Mouse (Mus musculus) C2C12 (cell line): ENCODE data around the gene Atp5s. TPM values are rescaled to one million over a fixed set of nuclear protein-coding genes. Genes with fewer than 3 reads are reported as not detected.

Experiments
- H3K27me3 ChIP-seq: one replicate; pipeline ENCODE4 v1.6.1; 2011; ENCODE audit not compliant: control insufficient read depth, insufficient read depth, insufficient read length
- H3K36me3 ChIP-seq: one replicate; pipeline ENCODE4 v1.6.1; 2011; ENCODE audit not compliant: control insufficient read depth, insufficient read depth
- H3K4me3 ChIP-seq: one replicate; pipeline ENCODE4 v1.5.1; 2011; ENCODE audit warnings: mild to moderate bottlenecking, control low read depth; ENCODE audit not compliant: poor library complexity, insufficient read depth, severe bottlenecking
- H3K79me2 ChIP-seq: one replicate; pipeline ENCODE4 v1.6.1; 2011; ENCODE audit not compliant: control insufficient read depth, insufficient read depth
- H3K79me3 ChIP-seq: one replicate; pipeline ENCODE4 v1.6.1; 2011; ENCODE audit warnings: low read depth, control low read depth
- H3ac ChIP-seq: one replicate; pipeline ENCODE3; 2011; ENCODE audit warnings: low read depth; ENCODE audit not compliant: control insufficient read depth, insufficient read length
- CEBPB ChIP-seq: IDR thresholded peaks from one replicate; pipeline ENCODE4 v1.6.1; 2011; ENCODE audit warnings: low read depth, mild to moderate bottlenecking, control low read depth, moderate library complexity
- CTCF ChIP-seq: IDR thresholded peaks from one replicate; pipeline ENCODE4 v1.5.1; 2011; ENCODE audit not compliant: control insufficient read depth, insufficient read depth, insufficient read length
- FOSL1 ChIP-seq: IDR thresholded peaks from one replicate; pipeline ENCODE4 v1.8.0; 2011; ENCODE audit warnings: mild to moderate bottlenecking, low read length; ENCODE audit not compliant: poor library complexity, insufficient read depth, severe bottlenecking
- MAX ChIP-seq: IDR thresholded peaks from one replicate; pipeline ENCODE4 v1.6.1; 2011; ENCODE audit warnings: mild to moderate bottlenecking, control low read depth
- MYOD1 ChIP-seq: IDR thresholded peaks from one replicate; pipeline ENCODE4 v1.6.1; 2011; ENCODE audit warnings: low read depth; ENCODE audit not compliant: control insufficient read depth, insufficient read length
- MYOG ChIP-seq: IDR thresholded peaks from one replicate; pipeline ENCODE4 v1.6.1; 2011; ENCODE audit not compliant: control insufficient read depth, insufficient read length; ENCODE audit errors: extremely low read depth
- USF1 ChIP-seq: IDR thresholded peaks from one replicate; pipeline ENCODE4 v1.6.1; 2011; ENCODE audit warnings: low read depth, mild to moderate bottlenecking, control low read depth, moderate library complexity
- polyA plus RNA-seq: library from polyadenylated mRNA; unstranded; fragments of >200 nt; fragmentation: generic; extraction: Trizol; gene quantifications from one replicate; pipeline ENCODE4 v1.2.1, GENCODE M21; 2012; ENCODE audit warnings: missing spikeins

The Atp5s gene
- polyA plus RNA-seq, 1 experiment = 2.6 TPM

DNA sequence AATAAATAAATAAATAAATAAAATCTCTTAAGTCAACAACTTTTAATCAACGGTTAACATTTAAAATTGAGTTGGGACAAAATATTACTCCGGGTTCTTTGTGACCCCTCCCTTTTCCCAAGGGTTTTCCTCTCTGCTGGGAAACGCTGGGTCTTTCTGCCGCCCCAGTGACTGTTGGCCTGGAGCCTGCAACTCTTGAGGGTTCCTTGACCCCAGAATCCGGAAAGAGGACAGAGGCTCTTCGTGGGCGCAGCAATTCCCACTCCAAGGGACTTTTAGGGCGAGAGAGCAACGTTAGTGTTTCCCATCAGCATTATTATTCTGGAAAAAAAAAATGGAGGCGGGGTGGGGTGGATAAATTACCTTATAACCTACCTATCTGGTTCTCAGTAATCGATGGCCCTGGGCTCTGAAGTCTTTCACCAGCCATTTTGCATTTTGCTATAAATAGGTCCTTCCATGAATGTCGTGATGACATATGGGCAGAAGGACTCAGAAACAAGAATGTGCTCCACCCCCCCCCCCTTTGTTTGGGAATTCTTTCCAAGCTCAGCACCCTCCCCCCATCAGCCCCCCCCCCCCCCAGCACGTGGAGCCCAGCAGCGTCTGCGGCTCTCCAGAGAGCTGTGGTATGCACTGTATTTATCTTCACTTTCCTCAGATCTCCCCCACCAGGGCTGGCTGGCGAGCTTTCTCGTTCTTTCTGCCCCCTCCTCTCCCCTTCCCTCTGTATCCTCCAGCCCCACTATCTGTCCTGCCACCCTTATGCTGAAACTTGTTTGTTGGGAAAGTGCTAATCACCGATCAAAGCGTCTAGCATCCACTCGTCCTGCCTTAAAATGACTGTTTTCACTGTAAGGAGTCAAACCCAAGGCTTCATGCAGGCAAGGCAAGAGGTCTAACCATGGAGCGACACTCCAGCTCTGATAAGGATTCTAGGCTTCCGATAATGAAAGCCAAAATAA, 33.8 kb downstream of the Atp5s start:
- TF ChIP-seq MAX = no peak
- no peak for TF ChIP-seq CTCF
- no peak for TF ChIP-seq MYOD1
- no peak for TF ChIP-seq USF1
- TF ChIP-seq FOSL1 = no peak
- TF ChIP-seq CEBPB = no peak
- TF ChIP-seq MYOG = no peak
- Histone ChIP-seq H3K79me2 (no peaks in the 10 kb centered on the region), H3K79me3 (no peaks in the 10 kb centered on the region), H3K4me3 (no peak overlapping the region), H3ac (no peak overlapping the region), H3K27me3 (no peaks in the 10 kb centered on the region), H3K36me3 (no peaks in the 10 kb centered on the region)

DNA sequence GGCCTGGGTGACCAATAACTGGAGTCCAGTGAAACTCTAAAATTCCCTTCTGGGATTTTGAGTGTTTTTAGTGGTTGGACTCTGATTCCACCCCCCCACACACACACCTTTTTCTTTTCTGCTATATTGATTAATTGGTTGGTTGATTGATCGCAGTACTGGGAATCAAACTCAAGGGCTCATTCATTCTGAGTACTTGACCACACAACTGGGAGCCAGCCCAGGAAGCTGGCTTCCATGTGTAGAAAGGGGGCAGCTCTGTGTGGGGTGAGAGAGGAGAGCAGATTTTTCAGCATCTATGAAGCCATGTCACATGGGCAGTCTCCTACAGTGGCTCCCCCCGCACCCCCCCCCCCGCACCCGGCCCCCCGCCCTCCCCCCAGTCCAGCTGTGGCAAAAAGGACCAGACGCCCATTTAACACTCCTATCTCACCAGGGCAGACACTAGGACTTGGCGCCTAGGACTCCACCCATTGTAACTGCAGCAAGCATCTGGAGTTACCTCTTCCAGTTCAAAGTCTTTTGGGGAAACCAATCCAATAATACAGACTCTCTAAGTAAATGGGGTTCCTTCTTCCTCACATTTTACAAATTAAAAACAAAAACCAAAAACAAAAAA, 34.6 kb downstream of the Atp5s start:
- TF ChIP-seq CTCF (no peak), CEBPB (no peak), MYOD1 (no peak), USF1 (no peak), FOSL1 (no peak), MAX (no peak), MYOG (no peak)
- H3K79me2 ChIP-seq = no peaks in the 10 kb centered on the region
- H3K79me3 ChIP-seq = no peaks in the 10 kb centered on the region
- H3K36me3 ChIP-seq = no peaks in the 10 kb centered on the region
- no peaks in the 10 kb centered on the region for H3K27me3 ChIP-seq
- no peak overlapping the region for H3K4me3 ChIP-seq
- no peak overlapping the region for H3ac ChIP-seq

DNA sequence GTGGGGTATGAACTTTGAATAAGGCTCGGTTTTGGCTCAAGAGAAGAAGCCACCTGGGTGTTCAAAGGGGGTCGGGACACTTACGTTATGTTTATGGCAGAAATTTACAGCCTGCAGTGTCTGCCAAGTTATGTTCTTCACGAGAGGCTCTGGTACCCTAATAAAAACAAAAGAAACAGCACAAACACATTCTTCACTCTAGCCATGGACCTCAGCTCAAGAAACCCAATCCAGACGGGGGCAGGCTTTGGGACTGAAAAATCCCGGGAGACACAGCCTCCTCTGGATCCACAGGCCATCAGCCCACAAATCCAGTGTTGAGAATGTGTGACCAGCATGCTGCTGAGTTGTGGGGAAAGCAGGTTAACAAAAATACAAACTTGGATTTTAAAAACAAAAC, 35.3 kb downstream of the Atp5s start:
- Histone ChIP-seq H3K27me3 (no peaks in the 10 kb centered on the region), H3K36me3 (no peaks in the 10 kb centered on the region), H3K79me2 (no peaks in the 10 kb centered on the region), H3ac (no peak overlapping the region), H3K4me3 (no peak overlapping the region), H3K79me3 (no peaks in the 10 kb centered on the region)
- TF ChIP-seq CTCF (no peak), CEBPB (no peak), MYOD1 (no peak), MAX (no peak), USF1 (no peak), MYOG (no peak), FOSL1 (no peak)

DNA sequence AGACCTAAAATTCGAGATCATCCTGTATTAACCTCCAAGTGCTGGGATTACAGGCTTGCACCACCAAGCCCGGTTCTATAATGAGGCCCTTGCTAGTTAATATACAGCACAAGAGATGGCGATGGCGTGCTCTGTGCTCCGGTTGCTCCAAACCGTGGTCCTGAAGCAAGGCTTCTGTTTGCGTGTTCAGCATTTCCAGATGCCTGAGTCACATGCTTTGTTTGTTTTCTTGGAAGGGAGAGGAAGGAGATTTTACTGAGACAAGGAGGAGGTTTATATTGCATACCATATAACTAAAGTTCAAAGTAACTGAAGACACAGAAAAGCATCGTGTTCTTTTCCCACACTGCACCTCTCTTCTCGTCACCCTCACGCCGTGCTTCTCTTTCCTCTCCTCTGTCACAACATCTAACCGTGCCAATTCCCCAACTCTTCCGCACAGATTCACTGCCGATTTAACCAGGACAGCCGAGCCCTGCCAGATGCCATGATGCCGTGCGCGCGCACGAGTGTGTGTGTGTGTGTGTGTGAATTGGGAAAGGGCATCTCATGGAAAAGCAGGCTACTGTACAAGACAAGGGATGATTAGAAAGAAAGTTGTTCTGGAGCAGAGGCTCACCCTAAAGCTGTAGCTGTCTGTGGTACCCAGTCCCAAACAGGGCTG, 36.1 kb downstream of the Atp5s start:
- Histone ChIP-seq H3ac (no peak overlapping the region), H3K36me3 (no peaks in the 10 kb centered on the region), H3K79me2 (no peaks in the 10 kb centered on the region), H3K4me3 (no peak overlapping the region), H3K27me3 (no peaks in the 10 kb centered on the region), H3K79me3 (no peaks in the 10 kb centered on the region)
- TF ChIP-seq CEBPB (no peak), MYOG (no peak), CTCF (no peak)

DNA sequence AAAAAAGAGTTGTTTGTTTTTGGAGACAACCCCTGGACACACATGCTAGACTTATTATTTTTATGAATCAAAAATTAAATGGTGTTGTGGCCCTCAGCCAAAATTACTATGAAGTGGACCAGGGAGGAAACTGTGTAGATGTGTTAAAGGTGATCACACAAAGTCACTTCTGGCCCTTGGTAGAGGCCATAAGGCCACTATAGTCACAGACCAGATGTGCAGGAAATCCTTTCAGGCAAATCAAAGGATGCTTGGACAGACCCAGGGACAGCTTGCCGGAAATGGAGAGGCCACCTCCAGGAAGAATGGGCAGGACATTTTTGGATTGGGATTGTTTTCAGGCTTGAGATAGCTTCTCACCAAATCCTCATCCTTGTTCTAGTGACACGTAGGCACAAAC, 36.9 kb downstream of the Atp5s start:
- Histone ChIP-seq H3K79me2 (no peaks in the 10 kb centered on the region), H3K36me3 (no peaks in the 10 kb centered on the region), H3K27me3 (no peaks in the 10 kb centered on the region), H3ac (no peak overlapping the region), H3K79me3 (no peaks in the 10 kb centered on the region), H3K4me3 (no peak overlapping the region)
- TF ChIP-seq MYOG (no peak), MAX (no peak), CEBPB (no peak), MYOD1 (no peak), USF1 (no peak), FOSL1 (no peak), CTCF (no peak)
